Mouse (Mus musculus) kidney, embryonic 15.5 days (tissue): ENCODE measurements around the gene Spats1. TPM values are rescaled to one million over a fixed set of nuclear protein-coding genes. Genes with fewer than 3 reads are reported as not detected.

Experiments
- ATAC-seq: fragments of 200-750 bp; cut with Nextera tagmentation; replicated peaks from 2 replicates; pipeline ENCODE4 v1.8.0; 2017; ENCODE audit warnings: moderate TSS enrichment; ENCODE audit not compliant: low FRiP score
- H3K27ac ChIP-seq: fragments of 300-500 bp; sonication (generic); 2 replicates; pipeline ENCODE4 v1.5.1; 2015; ENCODE audit warnings: mild to moderate bottlenecking, inconsistent platforms
- H3K27me3 ChIP-seq: fragments of 300-500 bp; sonication (generic); 2 replicates; pipeline ENCODE4 v1.6.1; 2015; ENCODE audit warnings: inconsistent platforms
- H3K36me3 ChIP-seq: fragments of 300-500 bp; sonication (generic); 2 replicates; pipeline ENCODE4 v1.6.1; 2015; ENCODE audit warnings: inconsistent platforms
- H3K4me1 ChIP-seq: fragments of 300-500 bp; sonication (generic); 2 replicates; pipeline ENCODE4 v1.6.1; 2015; ENCODE audit warnings: inconsistent platforms
- H3K4me2 ChIP-seq: fragments of 300-500 bp; sonication (generic); 2 replicates; pipeline ENCODE4 v1.6.1; 2015; ENCODE audit warnings: moderate library complexity, mild to moderate bottlenecking, inconsistent platforms
- H3K4me3 ChIP-seq: fragments of 300-500 bp; sonication (generic); replicated peaks from 2 replicates; pipeline ENCODE4 v1.5.1; 2015; ENCODE audit warnings: mild to moderate bottlenecking, inconsistent platforms
- H3K9ac ChIP-seq: fragments of 300-500 bp; sonication (generic); 2 replicates; pipeline ENCODE4 v1.6.1; 2015; ENCODE audit warnings: mild to moderate bottlenecking, inconsistent platforms
- H3K9me3 ChIP-seq: fragments of 300-500 bp; sonication (generic); replicated peaks from 2 replicates; pipeline ENCODE4 v1.6.1; 2016; ENCODE audit warnings: inconsistent platforms
- WGBS: fragments of 180-500 bp; shearing (Covaris S2); methylation state at CpG from one replicate; pipeline ENCODE4 v1.1.7; 2015; ENCODE audit warnings: mixed read lengths; 5-methylcytosine and 5-hydroxymethylcytosine counted together
- polyA plus RNA-seq: library from polyadenylated mRNA; unstranded; fragments of >200 nt; fragmentation: Nextera tagmentation; extraction: Ambion mirVana; gene quantifications from 2 replicates; pipeline ENCODE4 v1.2.1, GENCODE M21; 2015

Gene Spats1
- polyA plus RNA-seq, 1 experiment from 2014 or later: 0.29 TPM

DNA sequence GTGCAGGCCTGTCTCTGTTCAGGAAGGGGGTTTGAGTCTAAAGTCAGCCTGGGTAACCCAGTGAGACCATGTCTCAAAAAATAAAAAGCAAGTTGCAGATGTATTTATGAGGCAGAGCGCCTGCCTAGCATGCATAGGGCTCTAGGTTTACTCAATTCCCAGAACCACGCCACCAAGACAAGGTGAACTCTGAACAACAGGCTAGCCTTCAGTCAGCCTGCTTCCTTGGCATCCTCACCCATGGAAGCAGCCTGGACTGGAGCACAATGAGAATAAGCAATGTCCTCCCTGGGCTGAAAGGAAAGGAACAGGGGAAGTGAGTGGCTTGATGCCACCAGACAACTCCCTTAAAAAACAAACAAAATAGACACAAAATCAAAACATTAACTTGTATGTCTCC is 77.2 kb downstream of the Spats1 start:
- Histone ChIP-seq H3K9ac (no peak overlapping the region), H3K27me3 (no peaks in the 10 kb centered on the region), H3K27ac (no peak overlapping the region), H3K4me3 (no peak overlapping the region), H3K4me2 (no peak overlapping the region), H3K36me3 (peaks cover 60% of the 10 kb centered on the region), H3K9me3 (no peaks in the 10 kb centered on the region), H3K4me1 (0 out of 2 replicates have a peak, but pooled peaks cover 7% of the 10 kb centered on the region)
- 89% methylated on average over 2 of the region's 2 CpGs for WGBS
- ATAC-seq: no peak

DNA sequence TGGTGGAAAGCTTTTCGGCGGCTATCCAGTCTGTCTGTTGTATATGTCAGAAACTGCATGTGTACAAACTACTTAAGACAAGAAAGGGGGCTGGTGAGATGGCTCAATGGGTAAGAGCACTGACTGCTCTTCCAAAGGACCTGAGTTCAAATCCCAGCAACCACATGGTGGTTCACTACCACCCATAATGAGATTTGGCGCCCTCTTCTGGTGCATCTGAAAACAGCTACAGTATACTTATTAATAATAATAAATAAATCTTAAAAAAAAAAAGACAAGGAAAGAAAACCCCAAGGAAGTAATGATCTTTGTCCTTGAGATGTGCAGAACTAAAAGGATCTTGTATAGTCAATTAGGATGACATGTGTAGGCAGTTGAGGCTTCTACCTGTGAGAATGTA is 77.7 kb downstream of the Spats1 start:
- 73% methylated on average over 3 of the region's 3 CpGs for WGBS
- Histone ChIP-seq H3K27ac (no peak overlapping the region), H3K4me2 (no peak overlapping the region), H3K36me3 (peaks cover 60% of the 10 kb centered on the region), H3K9me3 (no peaks in the 10 kb centered on the region), H3K4me1 (0 out of 2 replicates have a peak, but pooled peaks cover 4% of the 10 kb centered on the region), H3K4me3 (no peak overlapping the region), H3K27me3 (no peaks in the 10 kb centered on the region), H3K9ac (no peak overlapping the region)
- no peak for ATAC-seq

DNA sequence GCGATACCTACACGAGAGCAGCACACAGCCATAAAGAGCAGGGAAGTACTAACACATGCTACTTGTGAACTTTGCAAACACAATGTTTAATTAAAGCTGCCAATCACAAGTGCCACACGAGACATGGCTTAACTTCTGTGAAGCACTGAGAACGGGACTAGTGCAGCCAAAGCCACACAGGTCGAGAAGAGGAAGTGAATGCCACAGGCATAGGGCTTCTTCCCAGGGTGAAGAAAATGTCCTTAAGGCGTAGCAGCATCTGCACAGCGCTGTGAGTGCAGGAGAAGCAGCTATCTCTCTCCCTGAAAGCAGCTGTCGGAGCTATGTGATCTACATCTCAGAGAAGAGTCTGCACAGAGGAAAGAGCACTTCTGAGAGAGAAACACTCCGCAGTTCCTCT is 80.6 kb downstream of the Spats1 start:
- Histone ChIP-seq H3K27me3 (no peaks in the 10 kb centered on the region), H3K9me3 (no peaks in the 10 kb centered on the region), H3K27ac (no peak overlapping the region), H3K4me3 (no peak overlapping the region), H3K4me2 (no peak overlapping the region), H3K36me3 (peaks cover 64% of the 10 kb centered on the region), H3K4me1 (no peaks in the 10 kb centered on the region), H3K9ac (no peak overlapping the region)
- ATAC-seq: no peak
- 62% methylated on average over 9 of the region's 9 CpGs for WGBS

DNA sequence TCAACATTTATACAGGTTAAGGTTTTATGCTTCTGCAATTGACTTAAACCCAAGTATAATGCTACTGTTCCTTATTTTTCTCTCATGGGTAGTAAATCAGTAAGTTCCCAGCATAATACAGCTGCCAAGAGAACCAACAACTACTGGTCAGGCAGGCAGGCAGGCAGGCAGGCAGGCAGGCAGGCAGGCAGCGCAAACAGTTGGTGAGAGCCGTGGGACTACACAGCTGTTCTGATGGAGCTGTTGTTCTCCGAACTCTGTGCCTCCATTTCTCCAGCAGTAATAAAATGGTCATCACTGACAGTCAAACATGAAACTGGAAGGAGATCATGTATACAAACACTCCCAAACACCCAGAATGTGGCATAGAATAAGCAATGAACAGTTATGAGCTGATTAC is 81.5 kb downstream of the Spats1 start:
- Histone ChIP-seq H3K9ac (no peak overlapping the region), H3K27ac (no peak overlapping the region), H3K27me3 (no peaks in the 10 kb centered on the region), H3K36me3 (peaks cover 67% of the 10 kb centered on the region), H3K4me1 (no peaks in the 10 kb centered on the region), H3K9me3 (no peaks in the 10 kb centered on the region), H3K4me3 (no peak overlapping the region), H3K4me2 (no peak overlapping the region)
- 72% methylated on average over 3 of the region's 3 CpGs for WGBS
- no peak for ATAC-seq

Other genes starting within 250 kb of the Spats1 start
- 67.0 and 67.6 TPM in 2 replicates for gene Cdc5l, start 41.7 kb downstream of the Spats1 start, polyA plus RNA-seq
- 21.7 and 24.6 TPM in 2 replicates for gene Aars2, start 31.4 kb upstream of the Spats1 start, polyA plus RNA-seq
- 0.14 and 0.22 TPM in 2 replicates for gene Tcte1, start 48.0 kb upstream of the Spats1 start, polyA plus RNA-seq
- 3.1 and 3.4 TPM in 2 replicates for gene Tmem151b, start 74.3 kb upstream of the Spats1 start, polyA plus RNA-seq
- gene Nfkbie, start 80.3 kb upstream of the Spats1 start, polyA plus RNA-seq: 5.3 and 5.7 TPM in 2 replicates
- 142 TPM in 2 replicates for gene Slc35b2, start 88.5 kb upstream of the Spats1 start, polyA plus RNA-seq
- 1,881 and 1,940 TPM in 2 replicates for gene Hsp90ab1, start 97.9 kb upstream of the Spats1 start, polyA plus RNA-seq
- 100 and 102 TPM in 2 replicates for gene Slc29a1, start 124.2 kb upstream of the Spats1 start, polyA plus RNA-seq
- gene Mymx, start 126.7 kb upstream of the Spats1 start, polyA plus RNA-seq: 5.7 and 6.3 TPM in 2 replicates
- gene Capn11, start 183.9 kb upstream of the Spats1 start, polyA plus RNA-seq: 0.57 and 0.87 TPM in 2 replicates
- gene Mrpl14, start 210.9 kb upstream of the Spats1 start, polyA plus RNA-seq: 144 and 152 TPM in 2 replicates
- 35.3 and 39.4 TPM in 2 replicates for gene Tmem63b, start 211.5 kb upstream of the Spats1 start, polyA plus RNA-seq